Mouse (Mus musculus) thymus, adult 18-20 months (tissue): ENCODE results near the gene Eya2.

Experiments used
- DNase-seq, 2 experiments: peaks; one replicate each; pipeline ENCODE4 v3.0.0; 2022; ENCODE audit warnings: mixed read lengths in 2 of 2

The Eya2 gene

DNA sequence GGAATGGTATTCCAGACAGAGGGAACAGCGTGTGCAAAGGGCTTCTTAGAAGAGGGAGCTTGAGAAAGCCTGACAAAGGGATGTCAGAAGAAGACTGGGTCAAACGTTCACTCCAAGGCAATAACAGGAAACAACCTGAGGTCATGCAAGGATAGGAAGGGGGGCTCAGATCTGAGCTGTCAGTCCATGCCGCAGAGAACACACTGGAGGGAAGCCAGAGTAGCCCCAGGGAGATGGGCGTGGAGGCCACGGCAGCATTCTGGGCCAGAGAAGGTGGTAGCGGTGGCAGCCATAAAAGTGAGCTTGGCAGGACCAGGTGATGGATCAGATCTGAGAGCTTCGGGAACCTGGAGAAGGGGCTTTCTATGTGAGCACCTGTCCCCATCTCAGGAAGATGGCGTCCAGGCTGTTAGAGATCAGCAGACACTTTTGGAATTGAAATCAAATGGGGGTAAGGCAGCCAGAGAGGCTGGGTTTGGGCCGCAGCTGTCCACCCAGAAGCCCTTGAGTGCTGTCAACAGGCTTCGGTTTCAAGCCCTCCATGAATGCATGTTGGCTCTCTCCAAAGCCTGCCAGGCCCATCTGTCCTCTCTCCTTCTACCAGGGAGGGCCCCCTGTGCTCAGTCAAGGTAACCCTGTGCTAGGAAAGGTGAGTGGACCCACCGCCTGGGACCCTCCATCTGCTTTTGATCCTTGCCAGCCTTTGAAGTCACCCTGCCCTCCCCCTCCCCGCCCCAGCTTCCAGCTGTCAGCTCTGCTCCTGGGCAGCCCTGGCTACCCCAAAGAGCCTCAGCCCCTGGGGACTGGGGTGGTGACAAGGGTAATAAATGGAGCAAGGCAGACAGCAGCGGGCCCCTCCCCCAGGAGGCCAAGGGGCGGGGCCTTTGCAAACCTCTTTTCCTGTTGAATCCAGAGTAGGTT lies 58.4 kb downstream of the Eya2 start:
- peak; percentile 40 to 59 for DNase-seq

DNA sequence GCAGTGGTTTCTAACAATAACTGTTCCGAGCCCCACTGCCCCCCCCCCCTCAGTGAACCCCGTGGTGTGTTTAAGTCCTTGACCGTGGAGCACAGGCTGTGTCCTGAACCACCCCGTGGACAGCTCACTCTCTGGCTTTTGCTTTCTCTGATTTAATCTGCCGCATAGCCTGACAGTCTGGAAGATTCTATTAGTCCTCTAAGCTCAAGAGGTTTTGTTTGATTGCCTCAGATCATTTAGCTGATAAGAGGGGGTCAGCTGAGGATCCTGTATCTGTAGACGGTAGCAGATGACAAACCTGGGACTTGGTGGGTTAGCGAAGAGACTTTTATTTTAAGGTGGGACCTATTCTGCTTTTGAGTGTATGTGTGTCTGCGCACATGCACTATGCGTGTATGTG lies 59.3 kb downstream of the Eya2 start:
- no peak for DNase-seq

DNA sequence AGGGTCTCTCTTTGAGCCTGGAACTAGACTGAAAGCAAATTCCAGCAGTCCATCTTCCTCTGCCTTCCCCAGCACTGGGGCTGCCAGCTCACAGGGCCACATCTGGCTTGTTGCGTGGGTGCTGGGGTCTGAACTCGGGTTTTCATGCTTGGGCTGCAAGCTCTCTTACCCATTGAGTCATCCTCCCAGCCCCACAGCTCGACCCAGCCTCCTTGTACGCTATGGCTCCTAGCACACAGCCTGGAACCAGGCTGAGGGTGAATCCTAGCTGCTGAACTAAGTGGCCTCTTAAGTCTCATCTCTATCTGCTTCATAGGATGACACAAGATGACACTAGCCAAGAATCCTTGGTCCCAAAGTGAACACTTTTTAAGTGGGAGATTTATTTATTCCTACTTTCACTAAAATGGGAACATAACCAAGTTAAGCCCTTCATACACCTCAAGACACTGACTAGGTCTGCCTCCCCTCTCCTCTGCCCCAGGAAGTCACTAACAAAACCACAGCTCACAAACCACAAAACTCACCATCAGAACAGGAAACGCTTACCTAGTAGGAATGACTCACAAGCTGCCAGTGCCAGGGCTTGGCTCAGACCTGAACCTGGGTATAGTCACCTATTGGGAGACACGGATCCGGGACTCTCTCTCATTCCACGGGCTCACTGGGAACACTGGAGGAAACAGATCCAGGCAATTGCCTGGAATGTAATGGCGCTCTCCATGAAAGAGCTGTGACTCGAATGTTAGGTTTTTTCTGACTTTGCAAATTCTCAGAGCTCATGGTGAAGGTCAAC lies 60.1 kb downstream of the Eya2 start:
- peak; percentile 41 to 75 for DNase-seq

DNA sequence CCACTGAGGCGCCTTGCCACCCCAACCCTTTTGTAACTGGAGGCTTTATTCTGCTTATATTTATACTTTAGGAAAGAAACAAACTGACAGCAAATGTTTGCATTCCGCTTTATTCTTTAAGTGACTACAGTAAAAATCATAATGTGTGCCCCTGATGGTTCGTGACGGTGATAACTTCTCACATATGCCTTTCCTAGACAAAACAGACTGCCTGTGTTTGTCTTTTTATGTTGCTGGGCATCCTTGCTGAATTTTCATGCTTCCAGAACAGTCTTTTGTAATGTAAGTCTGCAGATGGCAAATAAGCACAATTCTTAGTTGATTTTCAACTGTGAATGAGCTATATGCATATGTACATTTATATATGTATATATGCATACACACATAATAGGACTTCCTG lies 61.7 kb downstream of the Eya2 start:
- DNase-seq, result no peak

DNA sequence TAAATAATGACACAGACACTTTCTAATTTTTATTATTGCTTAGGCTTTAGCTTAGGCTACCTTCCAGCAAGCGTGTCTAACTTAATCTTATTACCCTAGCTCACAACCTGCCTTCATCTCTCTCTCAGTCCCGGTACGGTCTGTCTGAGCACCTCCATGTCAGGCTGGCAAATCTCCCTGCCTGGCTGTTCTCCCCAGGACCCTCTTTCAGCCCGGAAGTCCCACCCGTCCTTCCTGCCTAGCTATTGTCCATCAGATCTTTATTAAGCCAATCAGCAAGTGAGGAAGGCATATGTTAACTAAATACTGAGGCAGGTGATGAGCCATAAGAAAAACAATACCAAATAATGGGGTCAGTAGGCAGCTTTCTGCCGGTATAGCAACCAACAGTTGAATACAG lies 62.1 kb downstream of the Eya2 start:
- DNase-seq, result no peak

DNA sequence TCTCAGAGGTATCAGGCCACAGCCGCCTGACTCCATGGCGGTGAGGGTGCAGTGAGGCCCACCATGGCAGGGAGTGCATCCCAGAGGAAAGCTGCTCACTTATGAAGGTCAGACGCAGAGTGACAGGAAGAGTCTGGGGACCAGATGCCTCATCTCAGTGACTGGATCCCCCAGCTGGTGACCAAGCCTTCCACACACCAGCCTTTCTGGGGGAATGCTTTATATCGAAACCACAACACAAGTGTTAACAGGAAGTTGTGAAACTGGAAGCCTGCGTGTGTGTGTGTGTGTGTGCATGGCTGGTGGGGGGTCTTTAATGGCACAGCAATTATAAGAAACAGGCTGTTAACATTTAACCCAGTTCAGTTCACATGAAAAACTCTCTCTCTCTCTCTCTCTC lies 64.7 kb downstream of the Eya2 start:
- DNase-seq, result no peak

DNA sequence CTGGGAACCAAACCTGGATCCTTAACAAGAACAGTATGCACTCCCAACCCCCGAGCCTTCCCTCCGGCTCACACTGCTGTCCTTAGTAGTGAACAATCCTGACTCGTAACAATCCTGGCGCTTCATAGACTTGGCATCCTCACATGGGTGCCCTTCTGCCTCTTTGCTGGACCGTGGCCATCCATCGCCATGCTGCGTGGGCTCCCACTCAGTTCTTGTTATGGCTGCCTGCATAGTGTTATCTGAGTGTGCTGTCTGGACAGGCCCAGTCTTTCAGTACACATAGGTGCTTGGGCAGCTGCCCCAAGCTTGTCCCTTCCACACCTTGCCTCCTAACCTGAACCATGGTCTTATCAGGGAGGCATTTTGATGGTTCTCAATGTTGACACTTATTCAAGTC lies 68.4 kb downstream of the Eya2 start:
- DNase-seq, result no peak

DNA sequence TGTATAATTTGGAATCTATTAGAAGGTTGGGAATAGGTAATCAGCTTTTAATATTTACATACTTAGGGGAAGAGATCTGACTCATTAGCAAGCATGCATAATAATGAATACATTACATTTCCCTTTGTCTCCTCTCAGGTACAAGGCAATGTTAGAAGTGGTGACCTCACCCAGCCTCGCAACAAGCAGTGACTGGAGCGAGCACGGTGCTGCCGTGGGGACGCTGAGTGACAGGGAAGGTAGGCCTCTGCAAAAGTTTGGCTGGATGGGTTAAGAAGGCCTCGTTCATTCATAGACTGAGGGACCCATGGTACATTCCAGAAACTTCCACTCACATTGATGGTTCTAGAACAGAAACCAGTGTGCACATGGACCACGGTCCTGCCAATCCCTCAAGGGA lies 69.8 kb downstream of the Eya2 start:
- DNase-seq, result no peak

DNA sequence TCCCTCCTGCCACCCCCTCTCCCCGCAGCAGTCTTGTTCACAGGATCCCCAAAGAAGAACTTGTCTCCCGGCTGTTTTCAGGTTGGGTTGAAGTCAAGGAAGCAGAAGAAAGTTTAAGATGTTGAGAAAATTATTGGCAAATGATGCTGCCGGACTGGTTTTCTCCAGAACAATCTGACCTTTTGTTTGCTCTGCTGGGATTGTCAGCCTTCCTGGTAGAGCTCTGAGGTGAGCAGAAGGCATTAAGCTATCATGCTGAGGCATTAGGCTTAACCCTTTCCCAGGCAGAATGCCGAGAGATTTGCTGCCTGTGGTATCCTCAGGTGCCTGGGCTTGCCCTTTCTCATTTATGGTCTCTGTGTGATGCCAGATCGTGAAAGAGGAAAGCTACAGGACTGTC lies 70.3 kb downstream of the Eya2 start:
- no peak for DNase-seq

DNA sequence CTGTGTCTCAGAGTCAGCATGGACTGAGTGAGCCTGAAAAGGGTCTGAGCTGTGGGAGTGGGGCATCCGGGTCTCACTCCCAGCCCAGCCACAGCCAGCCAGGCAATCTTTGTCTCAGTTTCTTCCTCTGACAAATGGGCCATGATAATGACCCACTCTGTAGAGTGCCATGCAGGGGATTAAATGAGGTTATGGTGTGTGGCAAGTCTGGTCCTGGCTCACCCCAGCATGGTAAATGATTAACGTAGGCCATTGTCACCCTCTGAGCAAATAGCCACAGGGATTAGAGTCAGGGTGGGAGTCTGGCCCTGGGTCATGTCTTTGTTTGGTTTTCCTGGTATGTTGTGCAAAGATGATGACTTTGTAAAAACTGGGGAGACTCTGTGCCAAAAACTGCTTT lies 72.3 kb downstream of the Eya2 start:
- no peak for DNase-seq

DNA sequence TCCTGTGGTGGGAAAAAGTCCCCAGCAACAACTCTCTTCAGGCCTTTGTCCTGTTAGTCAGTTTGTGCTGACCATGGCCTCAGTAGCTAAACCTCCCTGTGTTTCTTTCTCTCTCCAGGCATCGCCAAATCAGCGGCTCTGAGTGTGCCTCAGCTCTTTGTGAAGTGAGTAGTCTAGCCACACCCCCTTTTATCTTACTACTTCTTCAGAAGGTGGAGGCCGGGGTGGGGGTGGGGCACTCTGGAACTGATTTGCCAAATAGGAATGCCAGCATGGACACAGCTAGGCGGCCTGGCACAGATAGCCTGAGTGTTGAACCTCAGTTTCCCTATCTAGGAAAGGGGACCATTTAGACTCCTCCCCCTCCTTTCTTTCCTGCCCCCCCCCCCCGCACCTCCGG lies 87.9 kb downstream of the Eya2 start:
- DNase-seq, result no peak

DNA sequence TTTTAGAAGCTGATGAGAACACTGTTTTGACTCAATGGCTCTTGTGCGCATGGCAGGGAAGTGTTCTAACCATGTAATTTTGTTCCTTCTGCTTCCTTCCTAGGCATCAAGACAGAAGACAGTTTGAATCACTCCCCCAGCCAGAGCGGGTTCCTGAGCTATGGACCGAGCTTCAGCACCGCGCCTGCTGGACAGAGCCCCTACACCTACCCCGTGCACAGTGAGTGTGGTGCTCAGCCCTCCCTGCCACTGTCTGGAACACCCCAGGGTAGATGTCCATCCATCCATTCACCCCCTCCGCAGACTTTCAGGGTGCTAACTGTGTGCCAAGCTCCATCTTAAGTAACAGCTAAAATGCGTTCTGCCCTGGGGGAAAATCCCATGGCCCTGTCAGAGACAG lies 92.7 kb downstream of the Eya2 start:
- DNase-seq, result no peak

DNA sequence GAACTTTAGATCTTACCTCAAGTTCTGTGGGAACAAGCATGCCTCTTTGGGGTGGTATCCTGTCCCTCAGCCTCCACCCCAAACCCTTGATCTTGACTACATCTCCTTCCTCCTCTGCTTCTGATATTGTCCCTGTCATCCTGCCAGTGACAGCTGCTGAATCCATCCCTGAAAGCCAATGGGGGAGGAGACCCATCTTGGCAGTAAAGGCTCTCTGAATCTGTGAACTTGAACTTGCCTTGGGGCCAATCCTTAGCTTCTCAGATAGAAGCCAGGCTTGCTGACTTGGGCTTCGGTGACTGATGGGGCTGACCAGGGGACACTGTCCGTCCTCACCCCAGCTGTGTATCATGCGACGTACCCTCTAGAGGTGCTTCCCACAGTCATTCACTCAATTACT lies 94.1 kb downstream of the Eya2 start:
- no peak for DNase-seq

DNA sequence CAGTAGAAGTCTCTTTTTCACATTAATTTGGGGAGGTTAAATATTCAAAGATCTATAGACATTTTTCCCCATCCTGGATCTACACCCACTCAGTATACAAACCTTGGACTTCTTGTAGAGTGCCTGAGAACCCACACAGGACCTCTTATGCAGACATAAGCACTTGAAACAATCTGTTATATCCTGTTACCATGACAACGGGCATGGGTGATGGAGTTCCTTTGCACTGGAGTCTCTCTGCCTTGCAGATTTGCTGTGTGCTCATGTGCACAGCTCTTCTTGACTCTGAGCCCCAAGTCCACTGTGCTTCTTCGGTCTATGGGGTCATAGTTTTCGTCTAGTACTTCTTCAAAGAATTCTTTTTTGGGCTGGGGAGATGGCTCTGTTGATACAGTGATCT lies 96.2 kb downstream of the Eya2 start:
- DNase-seq, result no peak

DNA sequence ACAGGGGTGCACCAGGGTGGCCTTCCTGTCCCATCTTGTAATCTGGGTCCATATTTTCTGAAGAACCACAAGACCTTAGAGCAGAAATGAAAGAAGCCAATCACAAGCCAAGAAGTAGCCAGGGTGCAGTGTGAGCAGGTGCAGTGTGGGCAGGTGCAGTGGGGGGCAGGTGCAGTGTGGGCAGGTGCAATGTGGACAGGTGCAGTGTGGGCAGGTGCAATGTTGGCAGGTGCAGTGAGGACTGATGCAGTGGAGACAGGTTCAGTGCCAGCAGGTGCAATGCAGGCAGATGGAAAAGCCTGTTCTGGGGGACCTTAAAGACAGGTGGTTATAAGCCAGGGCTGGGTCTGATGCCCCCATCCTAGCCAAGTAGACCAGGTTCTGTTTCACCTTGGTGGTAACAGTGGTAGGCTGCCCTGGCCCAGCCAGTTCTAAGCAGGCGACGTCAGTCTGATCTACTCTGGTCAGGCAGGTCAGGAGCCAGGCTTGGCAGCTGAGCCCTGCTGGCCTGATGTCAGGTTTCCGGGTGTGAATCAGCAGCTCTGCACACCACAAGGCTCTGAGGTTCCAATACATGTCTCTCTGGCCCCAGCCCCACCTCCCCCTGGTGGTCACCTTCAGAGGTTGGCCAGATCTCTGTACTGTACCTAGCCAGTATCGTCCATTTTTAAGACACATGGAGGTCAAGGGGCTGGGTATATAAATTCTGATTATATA lies 98.3 kb downstream of the Eya2 start:
- no peak for DNase-seq

DNA sequence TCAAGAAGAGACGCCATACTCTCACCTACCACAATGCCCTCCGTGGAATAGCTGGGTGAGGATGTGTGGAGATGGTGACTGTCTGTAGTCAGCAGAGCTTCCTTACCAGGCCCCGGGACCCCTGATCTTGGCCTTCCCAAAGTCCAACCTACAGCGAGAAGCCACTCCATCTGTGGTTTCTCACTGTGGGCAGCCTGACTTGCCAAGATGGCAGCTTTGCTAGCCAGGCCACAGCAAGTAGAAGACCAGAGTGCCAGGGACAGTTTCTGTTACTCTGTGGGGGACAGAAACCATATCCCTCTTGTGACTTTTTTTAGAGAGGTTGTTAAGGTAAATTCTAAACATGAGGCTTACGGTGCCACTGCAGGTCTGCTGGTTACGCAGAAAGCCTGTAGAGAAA lies 99.9 kb downstream of the Eya2 start:
- no peak for DNase-seq

DNA sequence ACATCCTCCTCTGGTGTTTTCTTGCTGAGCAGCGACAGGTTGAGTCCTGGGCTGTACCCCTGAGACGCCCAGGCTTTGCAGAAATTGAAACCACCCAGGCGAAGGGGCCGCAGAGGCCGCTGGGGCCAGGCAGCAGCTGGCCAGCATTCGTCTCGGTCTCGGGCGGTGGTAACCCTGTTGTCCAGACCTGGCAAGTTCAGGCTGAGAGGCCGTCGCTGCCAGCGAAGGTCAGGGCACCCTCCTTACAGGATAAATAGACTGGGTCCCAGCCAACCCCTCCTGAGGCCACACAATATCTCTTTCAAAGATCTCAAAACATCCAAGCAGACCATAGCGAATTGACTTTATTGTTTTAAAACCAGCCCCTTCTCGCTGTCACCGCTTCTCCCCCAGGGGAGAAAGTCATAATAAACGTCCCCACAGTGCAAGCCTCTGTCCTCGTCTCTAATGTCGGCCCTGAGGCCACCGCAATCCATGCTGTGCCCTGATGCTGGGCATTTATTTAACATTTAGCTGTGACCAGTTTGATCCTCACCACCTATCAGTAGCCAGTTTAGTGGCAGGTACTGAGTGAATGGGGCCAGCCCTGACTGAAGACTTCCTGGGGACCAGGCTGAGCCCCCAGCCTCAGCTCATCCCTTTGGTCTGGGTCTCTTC lies 105.5 kb downstream of the Eya2 start:
- no peak for DNase-seq

DNA sequence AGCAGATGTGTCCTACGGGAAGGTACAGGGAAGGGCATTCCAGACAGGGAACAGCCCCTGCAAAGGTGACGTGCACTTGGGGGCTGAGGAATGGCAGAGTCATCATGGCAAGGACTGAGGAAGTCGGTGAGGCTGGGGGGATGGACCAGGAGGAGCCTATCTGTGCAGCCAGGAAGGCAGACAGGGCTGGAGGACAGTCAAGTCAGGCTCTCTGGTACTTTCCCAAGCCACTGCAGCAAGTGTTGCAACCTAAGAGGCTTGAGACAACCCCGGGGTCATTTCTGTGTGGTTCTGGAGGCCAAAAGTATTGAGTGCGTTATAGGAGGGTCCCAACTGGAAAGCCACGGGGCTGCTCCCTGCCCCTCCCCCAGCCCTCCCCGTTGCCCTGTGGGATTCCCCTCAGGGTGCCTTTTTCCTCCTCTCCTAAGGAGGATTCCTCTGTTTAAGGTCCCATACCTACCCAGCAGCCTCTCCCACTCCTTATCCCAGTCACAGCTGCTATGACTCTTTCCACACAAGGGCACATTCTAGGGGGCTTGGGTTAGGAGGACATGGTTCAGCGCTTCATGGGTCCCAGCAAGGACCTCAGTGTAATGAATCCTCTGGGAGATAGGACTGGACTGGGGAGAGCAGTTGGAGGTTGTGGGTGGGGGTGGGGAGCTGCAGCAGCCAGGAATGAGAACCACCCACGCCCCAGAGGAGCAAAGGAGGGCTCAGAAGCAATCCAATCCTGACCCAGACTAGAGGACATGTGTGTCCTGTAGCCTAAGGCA lies 108.4 kb downstream of the Eya2 start:
- no peak for DNase-seq

DNA sequence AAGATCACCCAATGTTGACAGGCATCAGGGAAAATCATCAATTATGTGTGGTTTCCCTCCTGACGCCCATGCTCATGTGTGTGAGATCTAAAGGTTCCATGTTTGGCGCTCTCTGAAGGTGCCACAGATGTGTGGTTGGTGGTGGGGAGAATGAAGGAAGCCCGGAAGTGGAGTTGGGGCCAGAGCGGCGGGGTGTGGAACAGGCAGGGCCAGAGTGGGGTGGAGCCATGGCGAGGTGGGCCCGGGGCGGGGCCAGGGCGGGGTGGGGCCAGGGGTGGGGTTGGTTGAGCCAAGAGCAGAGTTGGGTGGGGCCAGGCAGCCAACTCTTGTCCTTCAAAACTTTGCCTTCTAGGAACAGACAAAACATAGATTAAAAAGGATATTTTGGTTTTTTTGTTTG lies 113.4 kb downstream of the Eya2 start:
- DNase-seq, result no peak

DNA sequence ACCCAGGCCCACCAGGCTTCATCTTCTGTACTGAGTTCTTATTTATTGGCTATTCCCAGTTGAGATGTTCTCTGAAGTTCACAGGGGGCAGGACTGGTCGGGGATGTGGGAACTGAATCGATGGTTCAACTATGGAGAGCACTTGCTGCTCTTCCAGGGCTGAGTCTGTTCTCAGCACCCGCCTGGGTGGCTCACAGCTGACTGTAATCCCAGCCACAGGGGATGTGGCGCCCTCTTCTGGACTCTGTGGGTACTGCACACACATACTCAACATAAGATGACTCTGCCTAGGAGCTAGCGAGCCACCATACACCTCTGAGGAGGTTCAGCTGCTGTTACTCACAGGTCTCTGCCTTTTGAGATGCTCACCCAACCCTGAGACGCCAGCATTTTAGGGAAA lies 121.9 kb downstream of the Eya2 start:
- no peak for DNase-seq

DNA sequence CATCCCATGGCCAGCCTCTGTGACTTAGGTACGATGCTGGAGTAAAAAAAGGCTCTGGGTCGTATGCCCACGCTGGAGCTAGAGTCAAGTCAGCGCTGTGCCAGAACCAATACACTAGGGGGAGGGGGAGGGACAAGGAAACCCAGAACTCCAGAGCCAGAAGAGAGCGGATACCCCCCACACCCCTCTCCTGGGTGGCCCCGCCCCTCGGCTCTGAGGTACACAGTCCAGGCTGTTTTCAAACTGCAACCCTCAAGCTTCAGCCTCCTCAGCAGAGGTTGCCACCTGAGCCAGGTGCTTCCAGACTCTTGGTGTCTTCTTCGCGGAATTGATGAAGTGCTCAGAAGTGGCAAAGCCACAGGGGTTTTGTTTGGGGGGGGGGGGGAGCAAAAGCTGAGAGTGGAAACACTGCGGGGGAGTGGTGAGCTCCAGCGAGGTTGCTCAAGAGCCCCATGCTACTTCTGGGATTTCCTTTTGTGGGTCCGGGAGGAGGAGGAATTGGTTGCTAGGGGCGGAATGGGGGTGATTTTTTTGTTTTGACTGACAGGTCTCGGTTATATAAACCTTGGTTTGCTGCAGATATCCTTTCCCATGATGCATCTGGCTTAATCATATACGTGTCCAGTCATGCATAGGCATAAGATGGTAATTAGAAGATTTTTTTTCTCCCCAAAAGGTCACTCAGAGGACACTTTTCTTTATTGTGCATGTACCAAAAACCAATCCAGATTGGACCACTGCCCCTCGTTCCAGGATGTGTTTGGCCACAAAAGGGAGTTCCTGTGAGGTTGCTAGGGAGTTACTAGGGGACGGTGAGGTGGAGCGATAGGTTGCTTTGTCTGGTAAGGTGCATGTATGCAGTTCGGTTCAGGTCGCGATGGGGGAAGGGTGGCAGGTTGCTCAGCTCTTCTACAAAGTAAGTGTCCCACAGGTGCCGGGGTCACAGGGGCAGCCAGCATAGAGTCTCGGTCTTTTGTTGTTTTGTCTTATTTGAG lies 122.6 kb downstream of the Eya2 start:
- DNase-seq, result no peak
